Mouse (Mus musculus) bone marrow, adult 2 months (tissue): ENCODE measurements around the gene Scn5a.

Source experiments
- CTCF ChIP-seq: fragments of 200-500 bp; IDR thresholded peaks from 2 replicates; pipeline ENCODE4 v1.5.1; 2011; ENCODE audit warnings: low read length, control low read depth; ENCODE audit not compliant: control insufficient read depth, insufficient read depth
- POLR2A ChIP-seq: fragments of 200-500 bp; IDR thresholded peaks from 2 replicates; pipeline ENCODE4 v1.6.1; 2011; ENCODE audit warnings: low read depth, mild to moderate bottlenecking, control low read depth, low read length, borderline replicate concordance; ENCODE audit not compliant: control insufficient read depth

DNA sequence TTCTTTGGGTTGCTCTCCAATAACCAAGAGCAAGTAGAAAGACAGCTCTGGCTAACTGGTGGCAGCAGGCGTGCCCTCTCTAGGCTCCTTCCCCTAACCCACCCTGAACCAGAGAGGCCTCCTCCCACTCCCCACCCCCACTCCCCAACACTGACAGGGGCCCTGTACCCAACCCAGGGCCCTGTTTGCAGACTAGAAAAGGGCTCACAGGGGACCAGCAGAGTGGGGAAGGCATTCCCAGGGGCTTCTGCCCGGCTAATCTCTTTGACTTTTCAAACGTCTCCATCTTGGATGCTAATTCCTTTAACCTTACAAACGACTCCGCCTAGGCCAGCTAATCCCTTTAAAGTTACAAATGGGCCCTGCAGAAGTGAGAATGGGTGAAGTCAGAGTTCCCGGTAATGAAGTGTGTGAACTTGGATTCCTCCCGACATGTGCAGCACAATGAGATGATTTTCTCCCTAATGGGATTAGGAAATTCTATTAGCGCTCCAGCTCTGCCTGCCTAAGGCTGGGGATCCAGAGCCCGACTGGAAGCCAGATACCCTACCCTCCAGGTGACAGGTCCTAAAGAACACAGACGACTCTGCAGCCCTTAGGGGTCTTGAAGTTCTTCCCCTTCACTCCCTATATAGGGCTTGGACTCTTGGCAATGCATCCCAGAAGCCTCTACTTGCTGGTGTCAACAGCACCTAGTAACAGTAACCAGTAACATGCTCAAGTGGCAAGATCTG is 47.0 kb downstream of the Scn5a start:
- TF ChIP-seq POLR2A (no peak), CTCF (no peak)
